Mouse (Mus musculus): ENCODE measurements at regions not wholly inside any gene's neighbourhood (a gene's known extent, or its start where the extent isn't known, plus 50 kb on each side); places are given as distances from the start of the nearest gene placed in this dataset.

GRCm38 (mm10) chr16:9016040-9016761 lies 186.3 kb downstream of the 1810013L24Rik start:
- TF ChIP-seq POLR2A (IDR thresholded peaks at IDR 0.05; ENCODE audit: control insufficient read depth, low read depth, low read length) (no peak), CTCF (IDR thresholded peaks at IDR 0.05; ENCODE audit: control insufficient read depth, insufficient read depth, insufficient replicate concordance, low read depth, low read length) (no peak)

Data from testis, adult 2 months (tissue).